Mouse (Mus musculus) heart, postnatal 14 days (tissue): ENCODE data around the gene Fsip1. TPM values are rescaled to one million over a fixed set of nuclear protein-coding genes. Genes with fewer than 3 reads are reported as not detected.
"Not testable (repeated sequence)": the region's sequence is repeated elsewhere in the genome, so short reads cannot be mapped to it uniquely, and the experiment has no call there.

ENCODE experiments used
- DNase-seq, 2 experiments: peaks; one replicate each; pipeline ENCODE4 v3.0.0; 2021 to 2022
- intact Hi-C: fragments of 180-260 bp; cut with DNase I; formaldehyde crosslinking; loops from one replicate; pipeline ENCODE4 v1.15.1; 2025
- long read RNA-seq, 2 experiments: library from polyadenylated mRNA; stranded (forward); transcript quantifications; one replicate each; pipeline ENCODE4 v2.0.0; 2021
- total RNA-seq, 2 experiments: library from RNA; stranded (reverse); gene quantifications; 2 replicates each; pipeline ENCODE4 v1.2.3; 2021

The Fsip1 gene
- total RNA-seq: under 1 TPM in 1 of 2 experiments, not detected in 1; 0.17 TPM
- long read RNA-seq, experiment 1: 0 reads
- long read RNA-seq, experiment 2: 0 reads

GRCm38 (mm10) chr2:118256621-118257053, at the start of gene Fsip1:
Fsip1 (minus strand) TSS chr2:118256966.
- peak; percentile 57 to 67 for DNase-seq
- intact Hi-C loops: no loop called here

GRCm38 (mm10) chr2:118306522-118306895, 49.7 kb upstream of the Fsip1 start:
- intact Hi-C loops: no loop called here

DNA sequence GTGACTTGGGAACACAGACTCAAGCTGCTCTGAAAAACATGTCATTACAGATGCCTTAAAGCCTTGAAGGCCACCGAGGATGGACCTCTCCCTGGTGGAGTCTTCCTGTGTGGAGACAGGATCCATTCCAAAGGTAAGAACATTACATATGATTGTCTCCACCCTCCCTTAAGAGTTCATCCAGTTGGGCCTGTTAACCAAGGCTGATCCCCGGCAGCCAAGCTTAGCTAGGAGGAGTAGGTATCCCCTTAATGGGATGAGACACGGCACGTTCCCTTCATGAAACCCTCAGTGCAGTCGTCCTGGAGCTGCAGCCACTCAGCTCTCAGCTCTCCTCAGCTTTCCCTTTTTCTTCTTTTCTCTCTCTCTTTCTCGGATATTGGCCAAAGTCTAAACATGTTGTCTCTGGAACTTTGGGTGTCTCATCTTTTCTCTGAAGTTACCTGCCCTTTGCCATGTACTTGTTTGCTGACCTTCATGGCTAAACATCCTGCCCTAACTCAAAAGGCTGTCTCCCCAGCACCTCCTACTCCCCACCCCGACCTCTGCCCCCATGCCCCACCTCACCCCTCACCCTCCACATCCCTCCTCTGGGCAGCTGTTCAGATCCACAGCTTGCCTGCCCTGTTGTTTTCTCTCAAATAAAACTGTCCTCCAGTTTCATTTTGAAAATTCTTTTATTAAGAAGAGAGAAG, 49.2 kb upstream of the Fsip1 start:
- no peak for DNase-seq
- intact Hi-C loops: no loop called here

More at GRCm38 (mm10) chr2:118306522-118306895, 49.7 kb upstream of the Fsip1 start:
- DNase-seq: no peak

GRCm38 (mm10) chr2:118303456-118303855, 46.7 kb upstream of the Fsip1 start:
- no peak for DNase-seq
- intact Hi-C loops: no loop called here

- intact Hi-C loops: no loop called here
- no peak for DNase-seq
Measured at GRCm38 (mm10) chr2:118301656-118302055, 44.9 kb upstream of the Fsip1 start.

DNA sequence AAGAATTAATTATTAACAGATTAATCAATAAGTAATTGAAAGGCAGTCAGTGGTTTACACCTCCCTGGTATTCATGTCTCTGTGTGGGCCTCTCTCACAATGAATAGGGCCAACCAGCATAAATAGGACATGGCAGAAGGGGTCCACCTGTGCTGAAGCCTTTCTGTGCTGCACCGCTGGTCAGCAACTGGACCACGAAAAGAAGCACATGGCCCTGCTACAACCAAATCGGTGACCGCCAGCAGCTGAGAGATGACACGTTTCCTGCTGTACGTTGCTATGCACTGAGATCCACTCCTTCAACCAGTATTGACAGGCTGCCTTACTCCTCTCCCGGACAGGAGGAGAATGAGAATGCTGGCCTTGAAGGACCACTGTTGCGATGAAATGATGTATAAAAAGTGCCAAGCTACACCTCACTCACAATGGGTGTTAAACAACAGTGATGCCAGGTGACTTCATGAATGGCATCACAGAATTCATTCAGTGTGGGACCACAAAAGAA, 44.3 kb upstream of the Fsip1 start:
- intact Hi-C loops: no loop called here
- DNase-seq: no peak

DNA sequence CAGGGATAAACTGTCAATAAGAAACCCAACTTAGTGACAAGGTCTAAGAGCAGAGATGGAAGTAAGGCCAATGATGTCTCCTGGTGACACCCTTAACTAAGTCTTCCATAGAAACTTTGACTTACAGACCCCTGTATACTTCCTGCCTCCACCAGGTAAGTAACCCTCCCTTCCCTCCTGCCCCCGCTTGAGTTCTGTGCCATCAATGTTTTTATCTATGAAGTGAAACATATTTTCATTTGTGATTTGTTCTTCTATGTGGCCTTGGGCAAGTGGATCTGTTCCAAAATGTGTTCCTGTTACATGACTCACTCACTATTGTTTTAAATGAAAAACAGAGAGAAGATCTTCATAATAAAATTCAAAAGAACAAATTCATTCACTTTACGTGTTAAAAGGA, 43.2 kb upstream of the Fsip1 start:
- intact Hi-C loops: no loop called here
- DNase-seq: no peak

GRCm38 (mm10) chr2:118298601-118299000, 41.8 kb upstream of the Fsip1 start:
- no peak for DNase-seq
- intact Hi-C loops: no loop called here

DNA sequence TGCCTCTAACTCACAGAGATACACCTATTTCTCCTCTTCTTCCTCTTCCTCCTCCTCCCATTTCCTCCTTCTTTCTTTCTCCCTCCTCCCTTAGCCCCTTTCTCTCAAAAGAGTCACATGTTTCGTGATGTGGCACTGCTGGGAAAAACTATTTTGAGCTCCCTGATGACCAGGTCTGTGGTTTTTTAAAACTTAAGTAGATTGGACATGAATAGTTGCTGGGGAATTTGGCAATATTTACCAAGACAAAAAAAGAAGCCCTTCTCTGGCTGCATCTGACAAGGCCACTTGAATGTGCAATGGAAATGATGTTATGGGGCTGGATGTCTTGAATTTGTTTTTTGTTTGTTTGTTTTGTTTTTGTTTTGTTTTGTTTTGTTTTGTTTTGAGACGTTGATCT, 41.2 kb upstream of the Fsip1 start:
- no peak for DNase-seq
- intact Hi-C loops: no loop called here

DNA sequence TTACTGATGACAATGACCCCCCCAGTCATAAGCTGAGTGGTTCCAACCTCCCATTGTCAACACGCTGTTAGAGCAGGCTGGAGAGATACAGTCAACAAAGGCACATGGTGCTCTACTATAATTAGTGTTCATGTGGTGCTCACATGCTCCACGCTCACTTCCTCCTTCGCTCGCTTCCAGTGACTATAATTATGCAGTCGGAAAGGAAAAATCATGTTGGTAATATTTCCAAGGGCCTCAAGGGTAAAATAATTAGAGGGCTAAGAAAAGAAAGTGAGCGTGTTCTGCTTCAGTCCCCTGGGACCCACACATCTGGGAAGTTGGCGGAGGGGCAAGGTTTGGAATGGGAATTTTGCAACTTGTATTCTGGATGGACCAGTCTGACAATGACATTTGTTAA, 38.7 kb upstream of the Fsip1 start:
- intact Hi-C loops: no loop called here
- DNase-seq: peak; percentile 14 to 39

- DNase-seq: no peak
- intact Hi-C loops: no loop called here
Measured at GRCm38 (mm10) chr2:118293583-118293982, 36.8 kb upstream of the Fsip1 start.

DNA sequence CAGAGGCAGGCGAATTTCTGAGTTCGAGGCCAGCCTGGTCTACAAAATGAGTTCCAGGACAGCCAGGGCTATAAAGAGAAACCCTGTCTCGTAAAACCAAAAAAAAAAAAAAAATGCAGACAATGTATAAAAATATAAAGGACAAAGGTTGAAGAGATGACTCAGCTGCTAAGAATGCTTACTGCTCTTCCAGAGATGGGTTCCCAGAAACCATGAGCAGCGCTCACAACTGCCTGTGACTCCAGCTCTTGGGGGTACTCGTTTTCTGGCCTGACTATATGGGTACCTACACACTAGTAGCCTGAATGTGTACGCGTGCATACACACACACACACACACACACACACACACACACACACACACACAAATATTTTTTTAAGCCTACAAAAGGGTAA, 32.3 kb upstream of the Fsip1 start:
- DNase-seq, intact Hi-C loops: not testable (repeated sequence)

DNA sequence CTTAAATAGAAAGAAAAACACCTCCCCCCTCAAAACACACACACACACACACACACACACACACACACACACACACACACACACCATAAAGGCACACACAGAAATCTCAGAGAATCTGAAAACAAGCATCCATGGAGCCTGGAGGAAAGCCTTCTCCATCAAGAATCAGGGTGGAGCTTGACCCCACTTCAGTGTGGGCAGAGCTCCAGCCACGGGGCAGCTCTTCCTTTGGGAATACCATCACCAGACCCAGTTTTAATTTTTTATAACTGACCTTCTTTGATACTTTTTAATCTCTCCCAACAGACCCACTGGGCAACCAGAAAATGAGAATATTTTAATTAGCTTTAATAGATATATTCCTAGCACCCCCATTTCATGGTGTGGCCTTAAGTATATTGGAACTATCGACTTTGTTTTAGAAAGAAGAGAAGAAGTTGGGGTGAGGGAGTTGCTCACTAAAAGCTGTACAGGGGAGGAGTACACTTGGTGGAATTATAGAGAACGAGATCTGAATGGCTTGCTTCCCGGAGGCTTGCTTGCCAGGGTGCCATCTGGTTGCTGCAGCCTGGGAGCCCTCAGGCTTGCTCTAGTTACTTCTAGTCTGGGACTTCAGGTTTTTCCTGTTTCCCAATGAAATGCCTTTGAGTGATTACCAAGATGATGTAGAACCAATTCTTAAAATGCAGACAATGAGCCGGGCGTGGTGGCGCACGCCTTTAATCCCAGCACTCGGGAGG, 31.7 kb upstream of the Fsip1 start:
- intact Hi-C loops: no loop called here
- no peak for DNase-seq

DNA sequence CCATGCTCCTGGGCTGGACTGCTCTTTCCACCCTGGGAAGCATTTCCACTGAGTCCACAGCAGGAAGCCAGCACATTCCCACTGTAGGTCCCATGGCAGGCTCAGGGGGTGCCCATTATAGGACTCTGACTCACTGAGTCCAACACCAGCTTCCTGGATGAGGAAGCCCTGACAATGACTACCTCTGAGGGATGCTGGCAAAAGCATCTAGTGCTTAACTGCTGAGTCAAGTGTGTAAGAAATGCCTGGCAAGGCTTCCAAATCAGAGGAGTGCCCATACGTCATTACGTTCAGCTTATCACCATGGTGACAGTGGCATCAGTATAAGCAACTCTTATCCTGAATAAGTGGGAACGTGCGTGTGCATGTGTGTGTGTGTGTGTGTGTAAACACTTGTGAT, 30.9 kb upstream of the Fsip1 start:
- intact Hi-C loops: no loop called here
- no peak for DNase-seq

GRCm38 (mm10) chr2:118282467-118282866, 25.7 kb upstream of the Fsip1 start:
- intact Hi-C loops: no loop called here
- DNase-seq: no peak

DNA sequence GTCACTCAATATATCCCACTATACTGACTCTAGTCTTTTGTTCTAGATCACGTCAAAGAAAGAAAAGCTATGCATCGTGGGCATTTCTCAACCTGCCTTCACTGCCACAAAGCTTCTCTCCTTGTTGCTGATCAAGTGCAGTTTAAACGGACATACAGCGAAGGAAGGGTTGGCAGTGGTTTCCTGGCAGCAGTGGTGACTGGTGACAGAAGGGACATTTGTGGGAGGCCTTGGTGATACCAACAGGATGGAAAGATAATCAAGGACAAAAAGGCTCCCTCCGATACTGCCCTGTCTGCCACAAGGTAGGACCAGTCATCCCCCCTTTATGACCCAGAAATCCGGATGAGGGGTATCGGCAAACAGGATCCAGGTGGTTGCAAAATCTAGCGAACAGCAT, 21.5 kb upstream of the Fsip1 start:
- DNase-seq: no peak
- intact Hi-C loops: no loop called here

DNA sequence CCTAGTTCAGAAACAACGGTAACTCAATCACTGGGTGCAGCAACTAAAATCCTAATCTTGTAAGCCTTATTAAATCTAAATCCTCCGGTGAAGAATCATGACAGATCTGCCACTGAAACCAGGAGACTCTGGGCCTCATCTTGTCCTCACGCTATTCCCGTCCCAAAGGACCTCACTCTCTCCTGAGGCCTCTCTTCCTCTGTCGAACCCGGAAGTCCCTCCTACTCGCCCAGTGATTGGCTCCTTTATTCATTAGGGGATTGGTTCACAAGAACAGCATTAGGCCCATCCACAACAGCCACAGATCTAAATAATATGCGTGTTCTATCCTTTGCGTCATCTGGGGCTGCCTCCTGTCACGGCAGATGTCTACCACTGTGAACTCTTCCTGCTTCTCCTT, 14.8 kb upstream of the Fsip1 start:
- DNase-seq: no peak
- intact Hi-C loops: no loop called here

DNA sequence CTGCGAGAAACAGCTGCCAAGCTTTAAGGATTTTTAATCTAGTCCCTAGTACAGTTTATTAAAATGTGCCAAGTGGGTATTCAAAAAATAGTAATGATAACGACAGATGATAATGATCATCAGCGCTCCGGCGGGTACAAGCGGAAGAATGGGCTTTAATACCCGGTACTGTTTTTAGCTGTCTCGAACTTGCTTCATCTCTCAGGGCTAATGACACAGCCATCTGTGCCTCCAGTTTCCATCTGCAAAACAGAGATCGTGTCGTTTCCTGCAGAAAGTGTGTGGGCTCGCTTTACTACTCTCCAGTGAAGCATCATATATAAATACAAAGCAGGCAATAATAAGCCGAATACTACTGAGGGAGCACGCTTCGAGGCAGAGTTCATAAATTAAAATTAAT, 13.4 kb upstream of the Fsip1 start:
- no peak for DNase-seq

DNA sequence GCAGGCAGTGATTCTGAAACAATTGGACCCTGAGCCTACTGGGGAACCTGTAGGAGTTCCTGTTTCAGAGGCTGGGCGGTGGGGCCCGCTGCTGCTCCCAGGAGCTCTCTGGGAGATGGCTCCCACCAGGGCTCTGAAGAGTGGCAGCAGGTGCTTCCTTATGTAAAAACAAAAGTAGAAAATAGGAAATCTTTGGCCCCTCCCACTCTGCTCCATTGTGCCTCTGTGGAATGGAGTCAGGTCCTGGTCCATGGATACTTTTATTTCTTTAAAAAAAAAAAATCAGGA, 7.1 kb upstream of the Fsip1 start:
- no peak for DNase-seq
- intact Hi-C loops: loop anchor here (1.0 to 5.0 kb wide), 3 partner anchors 72 to 343 kb away; no protein-coding TSS in a partner anchor

More for the DNA sequence above, 13.4 kb upstream of the Fsip1 start:
- intact Hi-C loops: no loop called here

- peak; percentile 37 to 68 for DNase-seq
- intact Hi-C loops: loop anchor here (1.0 to 5.0 kb wide), 3 partner anchors 73 to 344 kb away; no protein-coding TSS in a partner anchor
Measured at GRCm38 (mm10) chr2:118263151-118263913, 6.6 kb upstream of the Fsip1 start.

- DNase-seq: no peak
- intact Hi-C loops: loop anchor here (1.0 to 5.0 kb wide), 3 partner anchors 74 to 345 kb away; no protein-coding TSS in a partner anchor
Measured at GRCm38 (mm10) chr2:118262673-118263072, 5.9 kb upstream of the Fsip1 start.
